Mouse (Mus musculus) erythroblast, adult 5-6 weeks (primary cell): ENCODE measurements around the gene Lmo3. TPM values are rescaled to one million over a fixed set of nuclear protein-coding genes. Genes with fewer than 3 reads are reported as not detected.

Source experiments
- ATAC-seq: replicated peaks from 2 replicates; pipeline ENCODE4 v1.8.0; 2016; ENCODE audit warnings: moderate number of reproducible peaks, mild to moderate bottlenecking, moderate TSS enrichment, inconsistent platforms; ENCODE audit not compliant: poor library complexity, low FRiP score, severe bottlenecking
- total RNA-seq, 2 experiments: library from RNA; stranded (forward) in 1 of 2; stranded (reverse) in 1 of 2; fragments of 150-400 nt in 1 of 2; fragments of 200-764, 138-1000 nt in 1 of 2; gene quantifications; 2 replicates each; pipeline versions ENCODE4 v1.2.3 to v1.2.4; 2015 to 2017; ENCODE audit warnings: low replicate concordance in 2 of 2

Gene Lmo3
- total RNA-seq, 2 experiments from 2014 or later, result not detected

DNA sequence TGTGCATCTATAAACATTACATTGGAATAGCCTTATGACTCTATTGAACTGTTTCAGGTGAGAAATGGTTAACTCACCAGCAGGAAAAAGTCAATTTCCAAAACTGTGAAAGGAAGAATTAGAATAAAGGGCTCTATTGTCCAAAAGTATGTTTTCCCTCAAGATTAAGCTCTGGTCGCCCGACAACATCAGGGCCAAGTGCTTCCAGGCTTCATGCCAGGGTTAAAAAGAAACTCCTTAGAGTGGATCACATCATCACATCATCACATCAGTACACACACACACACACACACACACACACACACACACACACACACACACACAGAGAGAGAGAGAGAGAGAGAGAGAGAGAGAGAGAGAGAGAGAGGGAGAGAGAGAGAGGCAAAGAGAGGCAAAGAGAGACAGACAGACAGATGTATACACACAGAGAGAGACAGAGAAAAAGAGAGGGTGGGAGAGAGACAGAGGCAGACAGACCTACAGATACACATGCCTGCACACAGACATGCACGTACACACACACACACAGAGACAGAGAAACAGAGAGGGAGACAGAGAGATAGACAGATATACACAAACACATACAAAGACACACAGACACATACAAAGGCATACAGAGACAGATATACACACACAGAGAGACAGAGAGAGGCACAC is 255.9 kb downstream of the Lmo3 start:
- ATAC-seq, result no peak

GRCm38 (mm10) chr6:138325145-138325544 is 256.6 kb downstream of the Lmo3 start:
- no peak for ATAC-seq

GRCm38 (mm10) chr6:138323325-138323724 is 258.4 kb downstream of the Lmo3 start:
- ATAC-seq, result no peak

DNA sequence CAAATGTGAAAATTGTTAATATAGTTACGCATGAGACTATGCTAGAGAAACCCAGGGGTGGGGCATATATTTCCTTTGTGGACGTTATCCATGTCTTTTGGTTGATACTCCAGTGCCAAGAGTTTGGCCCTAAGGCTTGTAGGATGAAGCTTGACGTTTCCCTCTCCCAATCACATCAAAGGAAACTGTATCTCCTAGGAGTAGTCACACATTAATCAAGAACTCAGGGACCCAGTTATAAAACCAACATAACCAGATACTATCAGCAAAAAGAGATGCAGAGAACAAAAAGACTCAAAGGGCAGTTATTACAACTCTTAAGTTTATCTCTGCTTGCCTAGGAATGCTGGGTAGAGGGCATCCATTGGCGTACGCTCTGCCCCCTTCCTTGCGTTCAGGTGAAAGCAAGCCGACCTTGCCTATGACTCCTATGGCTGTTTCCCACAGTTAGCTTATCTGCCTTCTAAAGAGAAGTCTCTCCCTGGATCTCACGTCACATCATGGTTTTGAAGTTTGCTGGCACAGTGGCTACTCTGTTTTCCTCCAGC is 261.5 kb downstream of the Lmo3 start:
- no peak for ATAC-seq

Other genes starting within 250 kb of the Lmo3 start
- not detected in 2 replicates for gene Igbp1b, start 76.6 kb upstream of the Lmo3 start, total RNA-seq (2015; ENCODE audit: low replicate concordance)
- not detected in 2 replicates for gene Igbp1b, start 76.6 kb upstream of the Lmo3 start, total RNA-seq (2017; ENCODE audit: low replicate concordance)